Mouse (Mus musculus) kidney, adult 11 months (tissue): ENCODE measurements at regions not wholly inside any gene's neighbourhood (a gene's known extent, or its start where the extent isn't known, plus 50 kb on each side); places are given as distances from the start of the nearest gene placed in this dataset.
"Not testable (repeated sequence)": the region's sequence is repeated elsewhere in the genome, so short reads cannot be mapped to it uniquely, and the experiment has no call there.

Source experiments
- DNase-seq: peaks from one replicate; pipeline ENCODE4 v3.0.0; 2022

DNA sequence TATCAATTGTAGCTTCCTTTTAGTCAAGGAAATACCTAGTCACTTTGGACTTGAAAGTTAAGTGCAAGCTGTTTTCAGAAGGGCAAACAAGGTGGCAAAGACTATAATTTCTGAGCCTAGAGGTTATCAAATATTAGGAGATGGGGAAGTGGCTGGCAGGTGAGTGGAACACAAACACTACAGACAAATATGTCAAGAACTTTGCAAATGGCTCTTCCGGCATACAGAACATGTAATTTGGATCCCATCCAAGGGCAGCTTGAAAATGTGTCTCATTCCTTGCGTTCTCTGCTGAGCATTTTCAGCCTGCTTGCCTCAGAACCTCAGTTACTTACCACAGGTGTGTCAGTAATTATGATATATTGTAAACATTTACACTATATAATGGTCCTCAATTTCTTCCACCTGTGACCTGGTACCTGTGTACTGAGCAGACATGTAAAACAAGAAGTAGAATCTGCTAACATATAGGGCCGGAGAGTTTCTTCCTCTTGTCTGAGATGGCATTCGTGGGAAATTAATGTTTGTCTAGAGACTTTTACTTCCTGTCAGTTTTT lies 1346.3 kb upstream of the Got2 start:
- DNase-seq: no peak

DNA sequence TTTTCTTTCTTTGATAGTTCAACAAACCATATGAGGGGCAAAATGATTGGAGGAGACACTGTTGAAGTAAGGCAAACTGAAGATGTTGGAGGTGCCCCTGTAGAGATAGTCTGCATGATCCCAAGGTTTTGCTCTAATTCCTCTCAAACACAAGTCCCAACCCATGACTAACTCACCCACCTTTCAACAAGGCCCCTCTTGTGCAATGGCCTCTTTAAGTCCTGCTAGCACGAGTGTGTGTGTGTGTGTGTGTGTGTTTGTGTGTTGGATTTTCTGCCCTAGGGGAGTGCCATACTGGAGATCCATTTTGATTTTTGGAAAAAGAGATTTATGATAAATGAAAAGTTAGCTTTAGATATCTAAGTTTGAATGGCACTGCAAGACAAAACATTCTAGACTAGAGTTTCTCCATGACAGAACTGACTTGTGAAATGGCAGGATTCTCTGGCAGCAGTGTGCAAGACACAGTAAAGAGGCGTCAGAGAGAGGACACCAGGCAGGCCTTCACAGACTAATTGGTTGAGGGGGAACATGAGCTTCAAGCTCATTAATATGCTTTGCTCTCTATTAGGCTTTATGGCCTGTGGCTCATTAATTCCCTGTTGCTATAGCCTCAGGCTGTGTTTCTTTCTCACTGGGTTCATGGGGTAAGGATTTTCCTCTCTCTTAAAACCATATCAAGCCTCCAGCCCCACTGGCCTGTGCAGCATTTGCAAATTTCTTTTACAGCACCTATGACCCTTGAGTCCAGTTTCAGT lies 1344.5 kb upstream of the Got2 start:
- peak; percentile 2 for DNase-seq

- no peak for DNase-seq
Observed at GRCm38 (mm10) chr8:97231652-97232051, 1343.3 kb upstream of the Got2 start.

GRCm38 (mm10) chr8:97191806-97192205 lies 1303.5 kb upstream of the Got2 start:
- no peak for DNase-seq

DNA sequence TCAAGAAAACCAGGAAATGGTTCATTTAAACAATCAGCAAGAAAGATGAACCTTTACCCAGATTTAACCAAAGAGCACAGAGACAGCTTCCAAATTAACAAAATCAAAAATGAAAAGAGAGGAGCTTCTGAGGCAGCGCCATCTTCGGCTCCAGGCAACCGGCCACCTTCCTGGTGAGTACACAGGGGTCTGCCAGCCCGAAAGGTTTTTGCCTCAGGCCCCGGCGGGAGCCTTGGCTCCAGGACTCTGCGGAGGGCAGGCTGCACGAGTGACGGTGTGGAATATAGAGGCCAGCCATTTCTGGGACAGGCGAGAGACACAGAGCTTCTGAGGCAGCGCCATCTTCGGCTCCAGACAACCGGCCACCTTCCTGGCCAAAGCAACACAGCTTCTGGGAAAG lies 1295.5 kb upstream of the Got2 start:
- not testable (repeated sequence) for DNase-seq

DNA sequence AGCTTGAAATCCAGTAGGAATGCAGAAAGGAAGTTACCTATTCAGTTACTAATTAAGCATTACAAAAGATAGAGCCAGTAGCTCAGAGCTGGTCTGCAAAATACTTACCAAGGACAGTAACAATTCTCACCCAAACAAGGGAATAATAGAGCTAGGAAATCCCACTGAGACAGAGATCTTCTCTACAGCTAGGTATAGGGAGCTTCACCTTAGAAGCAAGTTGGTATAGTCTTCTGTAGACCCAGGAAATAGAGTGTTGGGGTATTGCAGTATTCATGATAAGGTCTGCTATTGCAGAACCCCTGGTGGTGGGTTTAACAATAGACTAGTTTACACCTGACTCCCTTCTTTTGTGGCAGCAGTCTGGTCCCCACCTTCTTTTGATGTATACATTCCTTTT lies 1294.1 kb upstream of the Got2 start:
- DNase-seq: not testable (repeated sequence)
